Mouse (Mus musculus) CH12.LX (cell line): Measurements from ENCODE around the gene Ncoa1. TPM values are rescaled to one million over a fixed set of nuclear protein-coding genes. Genes with fewer than 3 reads are reported as not detected.

Experiments used
- DNase-seq: peaks from one replicate; pipeline ENCODE4 v3.0.0-alpha.2; 2013; ENCODE audit errors: extremely low read depth
- H3K27ac ChIP-seq: 2 replicates; pipeline ENCODE4 v1.5.1; 2012; ENCODE audit warnings: low read depth, mild to moderate bottlenecking, control low read depth, moderate library complexity; ENCODE audit not compliant: insufficient read depth
- H3K27me3 ChIP-seq: replicated peaks from 2 replicates; pipeline ENCODE3; 2012; ENCODE audit warnings: inconsistent platforms
- H3K36me3 ChIP-seq, 2 experiments: replicated peaks in 1 of 2; 2 replicates each; pipeline versions ENCODE3 to v1.6.1; 2012; ENCODE audit warnings: inconsistent platforms in 1 of 2, low read length in 1 of 2, mild to moderate bottlenecking in 1 of 2, mixed read lengths in 1 of 2, moderate library complexity in 1 of 2; ENCODE audit not compliant: control insufficient read depth in 1 of 2, insufficient read depth in 1 of 2
- H3K4me1 ChIP-seq, 2 experiments: 2 replicates each; pipeline ENCODE4 v1.6.1; 2012; ENCODE audit warnings: inconsistent platforms in 1 of 2, moderate library complexity in 1 of 2; ENCODE audit not compliant: insufficient read depth in 2 of 2, control insufficient read depth in 1 of 2
- H3K4me2 ChIP-seq: 2 replicates; pipeline ENCODE4 v1.6.1; 2012; ENCODE audit warnings: low read depth, mild to moderate bottlenecking, control low read depth; ENCODE audit not compliant: poor library complexity, insufficient read depth, severe bottlenecking
- H3K4me3 ChIP-seq, 3 experiments: fragments of 150-350 bp in 1 of 3; sonication (generic) in 1 of 3; replicated peaks in 1 of 3; 2 replicates each; pipeline versions ENCODE3 to v1.5.1; 2011 to 2012; ENCODE audit warnings: low read depth in 2 of 3, low read length in 2 of 3, mild to moderate bottlenecking in 2 of 3, moderate library complexity in 2 of 3, control low read depth in 1 of 3, improper control_type of control experiment in 1 of 3, inconsistent platforms in 1 of 3, mixed read lengths in 1 of 3; ENCODE audit not compliant: poor library complexity in 1 of 3
- H3K79me2 ChIP-seq: replicated peaks from 2 replicates; pipeline ENCODE4 v1.6.1; 2012; ENCODE audit warnings: mild to moderate bottlenecking, moderate library complexity; ENCODE audit not compliant: control insufficient read depth, poor library complexity, insufficient read depth, severe bottlenecking; ENCODE audit errors: extremely low read depth
- H3K9ac ChIP-seq: 2 replicates; pipeline ENCODE4 v1.6.1; 2012; ENCODE audit warnings: low read depth, mild to moderate bottlenecking, control low read depth, moderate library complexity; ENCODE audit not compliant: insufficient read depth
- H3K9me3 ChIP-seq: replicated peaks from 2 replicates; pipeline ENCODE3; 2012; ENCODE audit warnings: low read length, inconsistent platforms, mixed read lengths
- BHLHE40 ChIP-seq: IDR thresholded peaks from 2 replicates; pipeline ENCODE4 v1.6.1; 2011; ENCODE audit warnings: mild to moderate bottlenecking, low read depth, low read length, improper control_type of control experiment
- CHD2 ChIP-seq: IDR thresholded peaks from 2 replicates; pipeline ENCODE4 v1.6.1; 2011; ENCODE audit warnings: low read length, improper control_type of control experiment
- CTCF ChIP-seq, 2 experiments: IDR thresholded peaks in 1 of 2; conservative IDR thresholded peaks in 1 of 2; 2 replicates each; pipeline ENCODE4 v1.5.1; 2011 to 2012; ENCODE audit warnings: low read depth in 2 of 2, low read length in 2 of 2, improper control_type of control experiment in 1 of 2, inconsistent platforms in 1 of 2, mild to moderate bottlenecking in 1 of 2, moderate library complexity in 1 of 2
- E2F4 ChIP-seq: IDR thresholded peaks from 2 replicates; pipeline ENCODE4 v1.6.1; 2011; ENCODE audit warnings: low read depth, low read length, improper control_type of control experiment; ENCODE audit not compliant: insufficient replicate concordance
- ELF1 ChIP-seq: IDR thresholded peaks from 2 replicates; pipeline ENCODE4 v1.6.1; 2014; ENCODE audit warnings: low read depth, mild to moderate bottlenecking, inconsistent platforms, low read length, improper control_type of control experiment
- EP300 ChIP-seq: IDR thresholded peaks from 2 replicates; pipeline ENCODE4 v1.6.1; 2011; ENCODE audit warnings: low read length, improper control_type of control experiment
- ETS1 ChIP-seq: conservative IDR thresholded peaks from 2 replicates; pipeline ENCODE4 v1.6.1; 2012; ENCODE audit warnings: low read depth, mild to moderate bottlenecking, inconsistent platforms, low read length, improper control_type of control experiment, moderate library complexity
- GABPA ChIP-seq: IDR thresholded peaks from 2 replicates; pipeline ENCODE4 v1.6.1; 2012; ENCODE audit warnings: low read depth, low read length, improper control_type of control experiment, inconsistent platforms; ENCODE audit not compliant: insufficient replicate concordance
- HCFC1 ChIP-seq: IDR thresholded peaks from 2 replicates; pipeline ENCODE4 v1.6.1; 2012; ENCODE audit warnings: low read depth, mild to moderate bottlenecking, inconsistent platforms, low read length, improper control_type of control experiment
- IRF4 ChIP-seq: IDR thresholded peaks from 2 replicates; pipeline ENCODE4 v1.6.1; 2014; ENCODE audit warnings: low read depth, mild to moderate bottlenecking, inconsistent platforms, low read length, improper control_type of control experiment
- JUN ChIP-seq: IDR thresholded peaks from 2 replicates; pipeline ENCODE4 v1.6.1; 2011; ENCODE audit warnings: low read depth, mild to moderate bottlenecking, low read length, improper control_type of control experiment, moderate library complexity; ENCODE audit not compliant: insufficient read depth
- JUND ChIP-seq: conservative IDR thresholded peaks from 2 replicates; pipeline ENCODE4 v1.6.1; 2011; ENCODE audit warnings: low read depth, low read length, improper control_type of control experiment
- KAT2A ChIP-seq: IDR thresholded peaks from 2 replicates; pipeline ENCODE4 v1.6.1; 2012; ENCODE audit warnings: low read length, improper control_type of control experiment, inconsistent platforms; ENCODE audit not compliant: insufficient replicate concordance
- MAFK ChIP-seq: IDR thresholded peaks from 2 replicates; pipeline ENCODE4 v1.6.1; 2011; ENCODE audit warnings: low read length, improper control_type of control experiment; ENCODE audit not compliant: insufficient replicate concordance
- MAX ChIP-seq: IDR thresholded peaks from 2 replicates; pipeline ENCODE4 v1.6.1; 2011; ENCODE audit warnings: low read length, improper control_type of control experiment
- MEF2A ChIP-seq: IDR thresholded peaks from 2 replicates; pipeline ENCODE4 v1.6.1; 2014; ENCODE audit warnings: low read depth, mild to moderate bottlenecking, inconsistent platforms, low read length, improper control_type of control experiment, borderline replicate concordance
- MYC ChIP-seq: IDR thresholded peaks from 2 replicates; pipeline ENCODE4 v1.6.1; 2011; ENCODE audit warnings: low read depth, mild to moderate bottlenecking, improper control_type of control experiment, low read length
- NELFE ChIP-seq: IDR thresholded peaks from 2 replicates; pipeline ENCODE4 v1.6.1; 2011; ENCODE audit warnings: low read depth, low read length, improper control_type of control experiment
- POLR2A ChIP-seq: IDR thresholded peaks from 2 replicates; pipeline ENCODE4 v1.6.1; 2011; ENCODE audit warnings: low read depth, mild to moderate bottlenecking, improper control_type of control experiment, low read length
- POLR2AphosphoS2 ChIP-seq: IDR thresholded peaks from 2 replicates; pipeline ENCODE4 v1.6.1; 2011; ENCODE audit warnings: low read depth, low read length, improper control_type of control experiment
- RAD21 ChIP-seq: IDR thresholded peaks from 2 replicates; pipeline ENCODE4 v1.6.1; 2011; ENCODE audit warnings: low read depth, mild to moderate bottlenecking, low read length, improper control_type of control experiment, moderate library complexity
- TBP ChIP-seq: conservative IDR thresholded peaks from 2 replicates; pipeline ENCODE4 v1.6.1; 2011; ENCODE audit warnings: low read depth, low read length, improper control_type of control experiment
- TCF12 ChIP-seq: IDR thresholded peaks from 2 replicates; pipeline ENCODE4 v1.6.1; 2014; ENCODE audit warnings: low read depth, mild to moderate bottlenecking, inconsistent platforms, low read length, improper control_type of control experiment
- UBTF ChIP-seq: IDR thresholded peaks from 2 replicates; pipeline ENCODE4 v1.6.1; 2012; ENCODE audit warnings: low read depth, mild to moderate bottlenecking, inconsistent platforms, low read length, improper control_type of control experiment, moderate library complexity
- USF1 ChIP-seq: IDR thresholded peaks from 2 replicates; pipeline ENCODE4 v1.6.1; 2014; ENCODE audit warnings: low read depth, mild to moderate bottlenecking, inconsistent platforms, low read length, improper control_type of control experiment
- USF2 ChIP-seq: conservative IDR thresholded peaks from 2 replicates; pipeline ENCODE4 v1.6.1; 2011; ENCODE audit warnings: low read depth, low read length, improper control_type of control experiment
- ZC3H11A ChIP-seq: IDR thresholded peaks from 2 replicates; pipeline ENCODE4 v1.6.1; 2012; ENCODE audit warnings: low read depth, mild to moderate bottlenecking, inconsistent platforms, low read length, improper control_type of control experiment
- ZMIZ1 ChIP-seq: IDR thresholded peaks from 2 replicates; pipeline ENCODE4 v1.6.1; 2012; ENCODE audit warnings: low read depth, mild to moderate bottlenecking, inconsistent platforms, low read length, improper control_type of control experiment
- ZNF384 ChIP-seq: IDR thresholded peaks from 2 replicates; pipeline ENCODE4 v1.6.1; 2012; ENCODE audit warnings: low read depth, low read length, improper control_type of control experiment, inconsistent platforms
- dilution Hi-C: fragments of 300-500 bp; cut with MboI; formaldehyde crosslinking; loops from 2 replicates; pipeline ENCODE4 v1.14.3; 2020; ENCODE audit warnings: low sequenced_read_pairs; ENCODE audit not compliant: extremely low pct_unique_long_range_greater_than_20kb, extremely low pct_ligation_motif_present
- in situ Hi-C: fragments of 300-500 bp; cut with MboI; formaldehyde crosslinking; loops from 3 replicates; pipeline ENCODE4 v1.14.3; 2019; ENCODE audit warnings: low sequenced_read_pairs, low pct_ligation_motif_present, low pct_unique_long_range_greater_than_20kb, mixed read lengths
- polyA plus RNA-seq: library from polyadenylated mRNA; unstranded; fragments of >175 nt; gene quantifications from 2 replicates; pipeline ENCODE4 v1.2.1, GENCODE M21; 2012; ENCODE audit warnings: low read depth; ENCODE audit not compliant: insufficient read length
- total RNA-seq, 2 experiments: library from RNA; depleted of rRNA; stranded (reverse); fragments of 300-350 nt in 1 of 2; fragments of >200 nt in 1 of 2; gene quantifications; 2 replicates each; pipeline ENCODE4 v1.2.3; 2012 to 2014

Ncoa1 gene
- total and polyA plus RNA-seq, 3 experiments: 2.4 to 6.4 (median 4.2) TPM

GRCm38 (mm10) chr12:4433549-4433948 lies 43.4 kb downstream of the Ncoa1 start:
- peak; percentile 54 for DNase-seq
- peaks cover 16 to 32% of the 10 kb centered on the region in 2 experiments; a peak in 3 of 4 replicates for H3K4me1 ChIP-seq
- dilution Hi-C loops: no loop called here
- no peak overlapping the region for H3K4me3 ChIP-seq
- no peak overlapping the region for H3K4me2 ChIP-seq
- no peak overlapping the region for H3K27ac ChIP-seq
- H3K36me3 ChIP-seq: no peaks in the 10 kb centered on the region
- H3K27me3 ChIP-seq: no peaks in the 10 kb centered on the region
- in situ Hi-C loops: no loop called here
- no peak overlapping the region for H3K9ac ChIP-seq
- H3K9me3 ChIP-seq: no peaks in the 10 kb centered on the region
- TF ChIP-seq ZC3H11A: no peak
- TF ChIP-seq CTCF (conservative IDR thresholded peaks at IDR 0.05 in 1 of 2, IDR thresholded peaks at IDR 0.05 in 1 of 2; ENCODE audit: low read depth in 2 of 2, low read length in 2 of 2): no peak
- peak; percentile 42 for TF ChIP-seq ETS1
- peak; percentile 66 for TF ChIP-seq EP300
- peak; percentile 94 for TF ChIP-seq MEF2A
- TF ChIP-seq POLR2AphosphoS2: no peak
- no peak for TF ChIP-seq HCFC1
- TF ChIP-seq ELF1: no peak
- TF ChIP-seq BHLHE40: peak; percentile 69
- TF ChIP-seq NELFE: no peak
- no peak for TF ChIP-seq TBP
- no peak for TF ChIP-seq JUN
- TF ChIP-seq ZNF384: peak; percentile 84
- 0 out of 2 replicates have a peak, but pooled peaks have one; percentile 21 for TF ChIP-seq MAFK
- TF ChIP-seq POLR2A: no peak
- no peak for TF ChIP-seq USF1
- TF ChIP-seq TCF12: no peak
- TF ChIP-seq USF2: no peak
- peak; percentile 71; the same call in 1 of the 2 replicates for TF ChIP-seq IRF4
- no peak for TF ChIP-seq E2F4
- TF ChIP-seq CHD2: no peak
- TF ChIP-seq MYC: no peak
- TF ChIP-seq, all 38 proteins: peak for 7
- H3K79me2 ChIP-seq: no peaks in the 10 kb centered on the region

DNA sequence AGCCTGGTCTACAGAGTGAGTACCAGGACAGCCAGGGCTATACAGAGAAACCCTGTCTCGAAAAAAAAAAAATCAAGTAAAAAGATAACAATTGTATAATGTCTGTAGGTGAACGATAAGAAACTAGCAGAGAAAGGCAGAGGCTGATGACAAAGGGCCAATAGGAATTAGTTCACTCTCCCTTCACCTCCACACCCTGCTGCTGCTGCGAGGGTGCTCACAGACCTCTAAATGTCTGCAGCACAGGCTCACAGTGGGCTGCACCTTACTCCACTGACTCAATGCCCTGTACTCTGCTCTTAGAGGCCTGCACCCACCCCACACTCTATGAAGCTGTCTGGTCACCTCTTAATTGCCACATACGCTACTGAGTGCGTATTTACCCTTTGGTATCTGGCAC lies 45.0 kb downstream of the Ncoa1 start:
- TF ChIP-seq TCF12 (no peak), ZMIZ1 (no peak), ELF1 (no peak), JUND (no peak), GABPA (no peak), MAX (no peak), USF1 (no peak), E2F4 (no peak), KAT2A (no peak), UBTF (no peak), RAD21 (no peak)
- no peak overlapping the region for H3K27ac ChIP-seq
- H3K27me3 ChIP-seq: no peaks in the 10 kb centered on the region
- H3K9ac ChIP-seq: no peak overlapping the region
- dilution Hi-C loops (no loop called here), in situ Hi-C loops (no loop called here)
- no peaks in the 10 kb centered on the region for H3K9me3 ChIP-seq
- no peaks in the 10 kb centered on the region for H3K36me3 ChIP-seq
- no peaks in the 10 kb centered on the region for H3K79me2 ChIP-seq
- H3K4me2 ChIP-seq: no peak overlapping the region
- H3K4me3 ChIP-seq: no peak overlapping the region
- H3K4me1 ChIP-seq: peaks cover 16 to 32% of the 10 kb centered on the region in 2 experiments; a peak in 3 of 4 replicates
- no peak for DNase-seq
